Mouse (Mus musculus) stomach, postnatal 0 days (tissue): Measurements from ENCODE around the gene Sptssb.

Source experiments
- CTCF ChIP-seq: IDR thresholded peaks from 2 replicates; pipeline ENCODE4 v1.5.1; 2016; ENCODE audit warnings: antibody characterized with exemption, low read depth, mild to moderate bottlenecking, moderate library complexity
- EP300 ChIP-seq: optimal IDR thresholded peaks from 2 replicates; pipeline ENCODE3; 2016; ENCODE audit warnings: antibody characterized with exemption

DNA sequence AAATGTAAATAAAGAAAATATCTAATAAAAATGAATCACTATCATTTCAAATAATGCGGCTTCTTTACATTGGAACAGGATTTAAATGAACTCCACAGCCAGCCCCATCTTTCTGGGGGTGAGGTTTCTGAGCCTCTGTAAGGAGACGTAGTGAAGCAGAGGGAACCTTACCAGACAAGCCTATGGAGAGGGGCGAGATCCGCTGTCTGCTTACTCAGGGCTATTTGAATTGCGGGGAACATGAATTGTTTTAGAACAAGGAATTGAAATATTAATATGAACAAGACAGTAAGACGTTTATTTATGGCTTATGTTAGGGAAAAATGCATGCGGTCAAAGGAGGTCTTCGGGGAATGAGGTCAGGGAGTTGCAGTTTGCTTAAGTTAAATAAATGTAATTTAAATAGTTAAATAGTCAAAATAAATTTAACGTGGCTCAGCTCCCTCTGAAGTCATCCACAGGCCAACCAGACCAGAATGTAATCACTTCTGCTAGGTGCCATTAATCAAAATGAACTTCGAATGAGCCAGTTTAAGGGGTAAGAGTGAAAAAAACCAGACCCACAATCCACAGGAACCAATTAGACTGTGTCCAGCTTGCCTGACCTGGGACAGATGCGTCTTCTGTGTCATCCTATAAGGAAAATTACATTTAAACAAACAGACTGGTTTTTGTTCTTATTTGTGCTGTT is 46.6 kb downstream of the Sptssb start:
- TF ChIP-seq EP300: no peak
- TF ChIP-seq CTCF: no peak
